Mouse (Mus musculus) embryonic facial prominence, embryonic 11.5 days (tissue): ENCODE results near the gene Ucn2. TPM values are rescaled to one million over a fixed set of nuclear protein-coding genes. Genes with fewer than 3 reads are reported as not detected.
A peak's percentile ranks its signal among the peaks of the same experiment; 100 is the strongest.

Experiments
- ATAC-seq: fragments of 200-750 bp; cut with Nextera tagmentation; replicated peaks from 2 replicates; pipeline ENCODE4 v1.8.0; 2017; ENCODE audit warnings: low read depth; ENCODE audit not compliant: insufficient number of reproducible peaks, low FRiP score, low TSS enrichment
- DNase-seq: peaks from one replicate; pipeline ENCODE4 v3.0.0-alpha.2; 2015; ENCODE audit warnings: low spot score
- H3K27ac ChIP-seq: fragments of 300-500 bp; sonication (generic); replicated peaks from 2 replicates; pipeline ENCODE4 v1.5.1; 2014; ENCODE audit warnings: mild to moderate bottlenecking, low read depth, low read length, control low read depth
- H3K27me3 ChIP-seq: fragments of 300-500 bp; sonication (generic); 2 replicates; pipeline ENCODE4 v1.6.1; 2014; ENCODE audit warnings: mild to moderate bottlenecking, low read length, moderate library complexity, mixed read lengths; ENCODE audit not compliant: control insufficient read depth, insufficient read depth
- H3K36me3 ChIP-seq: fragments of 300-500 bp; sonication (generic); replicated peaks from 2 replicates; pipeline ENCODE4 v1.6.1; 2014; ENCODE audit warnings: low read depth, mild to moderate bottlenecking, low read length, moderate library complexity, mixed read lengths; ENCODE audit not compliant: control insufficient read depth, insufficient read depth
- H3K4me1 ChIP-seq: fragments of 300-500 bp; sonication (generic); 2 replicates; pipeline ENCODE4 v1.6.1; 2014; ENCODE audit warnings: low read length, mixed read lengths; ENCODE audit not compliant: control insufficient read depth, insufficient read depth
- H3K4me2 ChIP-seq: fragments of 300-500 bp; sonication (generic); 2 replicates; pipeline ENCODE4 v1.6.1; 2014; ENCODE audit warnings: low read depth, mild to moderate bottlenecking, control low read depth, low read length, moderate library complexity
- H3K4me3 ChIP-seq: fragments of 300-500 bp; sonication (generic); 2 replicates; pipeline ENCODE4 v1.5.1; 2014; ENCODE audit warnings: low read depth, low read length, control low read depth
- H3K9ac ChIP-seq: fragments of 300-500 bp; sonication (generic); replicated peaks from 2 replicates; pipeline ENCODE4 v1.6.1; 2014; ENCODE audit warnings: mild to moderate bottlenecking, control low read depth, low read length
- H3K9me3 ChIP-seq: fragments of 300-500 bp; sonication (generic); replicated peaks from 2 replicates; pipeline ENCODE4 v1.6.1; 2016; ENCODE audit warnings: mild to moderate bottlenecking, low read length, inconsistent platforms, mixed read lengths; ENCODE audit not compliant: control insufficient read depth
- WGBS: fragments of 180-500 bp; shearing (Covaris S2); extraction: QIAGEN DNeasy Blood & Tissue Kit; methylation state at CpG from one replicate; pipeline ENCODE4 v1.1.7; 2014; 5-methylcytosine and 5-hydroxymethylcytosine counted together
- polyA plus RNA-seq: library from polyadenylated mRNA; unstranded; fragments of >200 nt; fragmentation: Nextera tagmentation; extraction: Ambion mirVana; gene quantifications from 2 replicates; pipeline ENCODE4 v1.2.1, GENCODE M21; 2014

The Ucn2 gene
- polyA plus RNA-seq, 1 experiment from 2014 or later, result not detected

GRCm38 (mm10) chr9:108996411-108996810 is 10.6 kb downstream of the Ucn2 start:
- ATAC-seq, result no peak

GRCm38 (mm10) chr9:108998287-108999166 is 12.7 kb downstream of the Ucn2 start:
- DNase-seq (no peak), ATAC-seq (no peak)
- no peak overlapping the region for H3K4me3 ChIP-seq
- H3K36me3 ChIP-seq, result no peaks in the 10 kb centered on the region
- 85% methylated on average over 19 of the region's 19 CpGs for WGBS
- H3K27me3 ChIP-seq, result no peaks in the 10 kb centered on the region
- no peak overlapping the region for H3K9ac ChIP-seq
- H3K4me2 ChIP-seq, result no peak overlapping the region
- H3K27ac ChIP-seq, result no peak overlapping the region
- no peaks in the 10 kb centered on the region for H3K4me1 ChIP-seq
- H3K9me3 ChIP-seq, result no peaks in the 10 kb centered on the region

More at GRCm38 (mm10) chr9:108996411-108996810, 10.6 kb downstream of the Ucn2 start:
- Histone ChIP-seq H3K4me2 (no peak overlapping the region), H3K27ac (no peak overlapping the region), H3K9me3 (no peaks in the 10 kb centered on the region), H3K4me1 (no peaks in the 10 kb centered on the region), H3K9ac (no peak overlapping the region), H3K4me3 (no peak overlapping the region), H3K36me3 (no peaks in the 10 kb centered on the region), H3K27me3 (no peaks in the 10 kb centered on the region)
- no peak for DNase-seq
- WGBS, result 77% methylated on average over 9 of the region's 9 CpGs

- Histone ChIP-seq H3K27me3 (no peaks in the 10 kb centered on the region), H3K9ac (no peak overlapping the region), H3K27ac (no peak overlapping the region), H3K4me3 (no peak overlapping the region), H3K4me1 (no peaks in the 10 kb centered on the region), H3K4me2 (no peak overlapping the region), H3K9me3 (no peaks in the 10 kb centered on the region), H3K36me3 (no peaks in the 10 kb centered on the region)
- WGBS, result 82% methylated on average over 4 of the region's 4 CpGs
- DNase-seq (no peak), ATAC-seq (no peak)
Observed at GRCm38 (mm10) chr9:108999167-108999526, 13.3 kb downstream of the Ucn2 start.

GRCm38 (mm10) chr9:109000726-109001125 is 14.9 kb downstream of the Ucn2 start:
- no peaks in the 10 kb centered on the region for H3K9me3 ChIP-seq
- DNase-seq (peak; percentile 79), ATAC-seq (peak; percentile 40)
- 13% methylated on average over 3 of the region's 3 CpGs for WGBS
- no peaks in the 10 kb centered on the region for H3K27me3 ChIP-seq
- H3K4me3 ChIP-seq, result no peak overlapping the region
- no peak overlapping the region for H3K27ac ChIP-seq
- no peaks in the 10 kb centered on the region for H3K36me3 ChIP-seq
- H3K4me2 ChIP-seq, result no peak overlapping the region
- H3K9ac ChIP-seq, result no peak overlapping the region
- no peaks in the 10 kb centered on the region for H3K4me1 ChIP-seq

GRCm38 (mm10) chr9:109003201-109003600 is 17.4 kb downstream of the Ucn2 start:
- no peaks in the 10 kb centered on the region for H3K9me3 ChIP-seq
- ATAC-seq (no peak), DNase-seq (peak; percentile 73)
- no peaks in the 10 kb centered on the region for H3K4me1 ChIP-seq
- 53% methylated on average over 2 of the region's 2 CpGs for WGBS
- no peak overlapping the region for H3K4me3 ChIP-seq
- H3K36me3 ChIP-seq, result no peaks in the 10 kb centered on the region
- no peaks in the 10 kb centered on the region for H3K27me3 ChIP-seq
- no peak overlapping the region for H3K9ac ChIP-seq
- H3K27ac ChIP-seq, result no peak overlapping the region
- H3K4me2 ChIP-seq, result no peak overlapping the region

- H3K9ac ChIP-seq, result no peak overlapping the region
Observed at GRCm38 (mm10) chr9:109007025-109007780, 21.4 kb downstream of the Ucn2 start.

GRCm38 (mm10) chr9:109008081-109008480 is 22.3 kb downstream of the Ucn2 start:
- Histone ChIP-seq H3K9ac (no peak overlapping the region), H3K9me3 (no peaks in the 10 kb centered on the region)

More at GRCm38 (mm10) chr9:109007025-109007780, 21.4 kb downstream of the Ucn2 start:
- DNase-seq (no peak), ATAC-seq (no peak)
- Histone ChIP-seq H3K36me3 (no peaks in the 10 kb centered on the region), H3K27me3 (no peaks in the 10 kb centered on the region), H3K4me3 (no peak overlapping the region), H3K27ac (no peak overlapping the region), H3K9me3 (no peaks in the 10 kb centered on the region), H3K4me2 (no peak overlapping the region), H3K4me1 (no peaks in the 10 kb centered on the region)
- WGBS, result 76% methylated on average over 21 of the region's 21 CpGs

More at GRCm38 (mm10) chr9:109008081-109008480, 22.3 kb downstream of the Ucn2 start:
- DNase-seq (no peak), ATAC-seq (no peak)
- WGBS, result 84% methylated on average over 9 of the region's 9 CpGs
- Histone ChIP-seq H3K27me3 (no peaks in the 10 kb centered on the region), H3K4me3 (no peak overlapping the region), H3K36me3 (no peaks in the 10 kb centered on the region), H3K27ac (no peak overlapping the region), H3K4me1 (no peaks in the 10 kb centered on the region), H3K4me2 (no peak overlapping the region)
